Mouse (Mus musculus) embryonic facial prominence, embryonic 14.5 days (tissue): Measurements from ENCODE around the gene Dhrs3. TPM values are rescaled to one million over a fixed set of nuclear protein-coding genes. Genes with fewer than 3 reads are reported as not detected.

ENCODE experiments used
- ATAC-seq: fragments of 200-750 bp; cut with Nextera tagmentation; 2 replicates; pipeline ENCODE4 v1.8.0; 2017; ENCODE audit warnings: low read depth, moderate number of reproducible peaks, moderate TSS enrichment
- DNase-seq: peaks from one replicate; pipeline ENCODE4 v3.0.0-alpha.2; 2015; ENCODE audit warnings: low spot score
- H3K27ac ChIP-seq: fragments of 300-500 bp; sonication (generic); replicated peaks from 2 replicates; pipeline ENCODE4 v1.5.1; 2014; ENCODE audit warnings: low read depth, mild to moderate bottlenecking, low read length, moderate library complexity
- H3K27me3 ChIP-seq: fragments of 300-500 bp; sonication (generic); replicated peaks from 2 replicates; pipeline ENCODE4 v1.6.1; 2014; ENCODE audit warnings: low read length; ENCODE audit not compliant: control insufficient read depth, insufficient read depth
- H3K36me3 ChIP-seq: fragments of 300-500 bp; sonication (generic); 2 replicates; pipeline ENCODE4 v1.6.1; 2014; ENCODE audit warnings: low read length, mixed read lengths; ENCODE audit not compliant: control insufficient read depth, insufficient read depth
- H3K4me1 ChIP-seq: fragments of 300-500 bp; sonication (generic); 2 replicates; pipeline ENCODE4 v1.6.1; 2014; ENCODE audit warnings: antibody characterized with exemption, low read length; ENCODE audit not compliant: control insufficient read depth, insufficient read depth
- H3K4me2 ChIP-seq: fragments of 300-500 bp; sonication (generic); 2 replicates; pipeline ENCODE4 v1.6.1; 2014; ENCODE audit warnings: low read depth, mild to moderate bottlenecking, low read length, moderate library complexity, mixed read lengths
- H3K4me3 ChIP-seq: fragments of 300-500 bp; sonication (generic); 2 replicates; pipeline ENCODE4 v1.5.1; 2014; ENCODE audit warnings: low read depth, mild to moderate bottlenecking, low read length
- H3K9ac ChIP-seq: fragments of 300-500 bp; sonication (generic); 2 replicates; pipeline ENCODE4 v1.6.1; 2014; ENCODE audit warnings: low read depth, mild to moderate bottlenecking, low read length, moderate library complexity, mixed read lengths
- H3K9me3 ChIP-seq: fragments of 300-500 bp; sonication (generic); 2 replicates; pipeline ENCODE4 v1.6.1; 2016; ENCODE audit warnings: low read length; ENCODE audit not compliant: control insufficient read depth
- WGBS: fragments of 180-500 bp; shearing (Covaris S2); extraction: QIAGEN DNeasy Blood & Tissue Kit; methylation state at CpG from one replicate; pipeline ENCODE4 v1.1.7; 2014; 5-methylcytosine and 5-hydroxymethylcytosine counted together
- polyA plus RNA-seq: library from polyadenylated mRNA; unstranded; fragments of >200 nt; fragmentation: Nextera tagmentation; extraction: Ambion mirVana; gene quantifications from 2 replicates; pipeline ENCODE4 v1.2.1, GENCODE M21; 2014

The Dhrs3 gene
- polyA plus RNA-seq: 66.8 and 67.4 TPM in 2 replicates

DNA sequence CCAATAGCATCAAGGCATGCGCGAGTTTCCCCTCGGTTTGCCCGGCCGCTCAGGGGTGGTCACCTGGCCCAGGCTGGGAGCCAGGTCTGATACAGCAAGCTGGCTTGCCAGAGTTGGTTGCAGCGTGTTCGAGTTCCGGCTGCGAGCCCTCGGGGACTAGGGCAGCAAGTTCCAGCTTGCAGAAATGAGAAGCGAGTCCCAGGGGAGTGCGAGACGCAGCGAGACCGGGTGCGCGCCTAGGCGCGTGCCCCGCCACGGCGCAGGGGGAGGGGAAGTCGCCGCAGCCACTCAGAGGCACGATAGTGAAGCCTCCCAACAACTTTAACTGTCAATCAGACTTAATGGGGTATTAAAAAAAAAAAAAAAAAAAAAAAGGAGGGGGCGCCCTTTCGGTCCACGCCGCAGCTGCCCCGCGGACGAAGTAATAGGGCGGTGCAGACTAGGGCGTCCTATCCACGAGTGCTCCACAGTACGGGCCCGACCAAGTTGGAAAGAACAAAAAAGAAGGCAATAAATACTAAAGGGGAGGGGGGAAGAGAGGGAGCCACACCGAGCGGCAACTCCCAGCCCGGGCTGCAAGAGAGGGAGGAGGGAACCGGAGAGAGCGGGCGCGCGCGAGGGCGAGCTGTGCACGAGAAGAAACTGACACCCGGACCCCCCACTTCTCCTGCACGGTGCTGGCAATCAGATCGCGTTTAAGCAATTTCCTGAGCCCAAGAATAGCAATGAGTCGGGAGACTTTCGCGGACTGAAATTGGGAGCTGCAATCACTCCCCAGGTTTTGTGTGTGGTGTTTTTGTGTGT, at the start of gene Dhrs3:
Gene Dhrs3 (plus strand): TSS at position 695 of the 804 bp plus-strand sequence.
- H3K4me1 ChIP-seq: peaks cover 32% of the 10 kb centered on the region
- H3K9me3 ChIP-seq: no peaks in the 10 kb centered on the region
- WGBS: under 1% methylated on average over 55 of the region's 55 CpGs
- H3K36me3 ChIP-seq: no peaks in the 10 kb centered on the region
- H3K27ac ChIP-seq: peak within 1 kb of the TSS; percentile 80
- H3K9ac ChIP-seq: peak within 1 kb of the TSS; percentile 76
- H3K4me2 ChIP-seq: peak within 1 kb of the TSS; percentile 97
- ATAC-seq (peak; percentile 84), DNase-seq (peak; percentile 95)
- H3K27me3 ChIP-seq: no peaks in the 10 kb centered on the region; the same call in 1 of the 2 replicates
- peak within 1 kb of the TSS; percentile 64 for H3K4me3 ChIP-seq

DNA sequence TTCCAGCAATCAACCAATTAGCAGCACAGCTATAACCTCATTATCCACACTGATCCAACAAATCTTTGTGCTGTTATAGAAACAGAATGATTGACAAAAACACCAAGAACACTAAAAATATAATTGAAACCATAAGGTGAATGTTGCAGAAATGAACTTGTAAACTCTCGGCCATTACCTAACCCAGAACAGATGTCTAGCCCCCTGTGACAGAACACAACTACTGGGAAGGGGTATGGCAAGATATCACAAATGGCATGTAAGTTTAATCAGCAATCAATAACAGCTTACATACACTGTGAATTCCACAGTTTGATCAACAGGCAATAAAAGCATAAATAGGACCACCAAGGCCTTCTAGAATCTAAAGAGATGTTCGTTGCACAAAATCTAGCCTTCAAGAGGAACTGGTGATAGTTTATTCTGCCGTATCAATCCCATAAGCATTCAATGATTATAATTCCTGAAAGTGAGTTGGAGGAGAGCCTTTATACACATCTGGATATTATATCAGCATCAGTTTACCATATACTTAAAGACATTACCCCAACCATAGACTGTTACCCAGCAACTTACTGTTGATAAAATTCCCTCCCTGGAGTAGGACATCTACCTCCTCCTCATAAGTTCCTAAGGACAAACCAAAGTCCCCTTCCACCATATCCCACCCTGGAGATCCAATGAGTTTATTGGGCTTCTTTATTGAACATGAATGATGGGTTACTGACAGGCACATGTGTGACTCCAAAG, 30.7 kb upstream of the Dhrs3 start:
- Histone ChIP-seq H3K36me3 (no peaks in the 10 kb centered on the region), H3K4me1 (no peaks in the 10 kb centered on the region), H3K4me3 (no peak overlapping the region), H3K27me3 (no peaks in the 10 kb centered on the region), H3K9ac (no peak overlapping the region), H3K27ac (no peak overlapping the region), H3K4me2 (no peak overlapping the region), H3K9me3 (no peaks in the 10 kb centered on the region)
- 47% methylated on average over 3 of the region's 3 CpGs for WGBS
- DNase-seq (no peak), ATAC-seq (no peak)

DNA sequence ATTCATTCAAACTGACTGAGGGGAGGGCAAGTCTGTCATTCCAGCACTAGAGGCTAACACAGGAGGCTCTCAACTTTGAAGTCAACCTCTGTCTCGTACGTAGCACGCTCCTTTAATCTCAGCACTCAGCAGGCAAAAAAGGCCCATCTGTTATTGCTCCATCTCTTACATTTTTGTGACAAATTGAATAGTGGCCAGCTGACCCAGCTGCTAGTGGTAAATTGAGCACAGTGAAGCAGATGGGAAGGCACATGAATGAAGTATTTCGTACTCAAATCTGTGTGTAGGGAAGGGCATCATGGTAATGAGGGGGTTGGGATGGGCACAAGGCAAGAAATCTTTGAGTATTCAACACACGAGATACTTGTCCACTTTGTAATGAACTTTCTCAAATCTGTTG, 24.7 kb upstream of the Dhrs3 start:
- H3K27me3 ChIP-seq: no peaks in the 10 kb centered on the region
- H3K4me3 ChIP-seq: no peak overlapping the region
- no peak overlapping the region for H3K27ac ChIP-seq
- WGBS: 67% methylated on average over 5 of the region's 5 CpGs
- no peak overlapping the region for H3K4me2 ChIP-seq
- DNase-seq (no peak), ATAC-seq (no peak)
- H3K9me3 ChIP-seq: no peaks in the 10 kb centered on the region
- no peak overlapping the region for H3K9ac ChIP-seq
- H3K36me3 ChIP-seq: no peaks in the 10 kb centered on the region
- no peaks in the 10 kb centered on the region for H3K4me1 ChIP-seq

DNA sequence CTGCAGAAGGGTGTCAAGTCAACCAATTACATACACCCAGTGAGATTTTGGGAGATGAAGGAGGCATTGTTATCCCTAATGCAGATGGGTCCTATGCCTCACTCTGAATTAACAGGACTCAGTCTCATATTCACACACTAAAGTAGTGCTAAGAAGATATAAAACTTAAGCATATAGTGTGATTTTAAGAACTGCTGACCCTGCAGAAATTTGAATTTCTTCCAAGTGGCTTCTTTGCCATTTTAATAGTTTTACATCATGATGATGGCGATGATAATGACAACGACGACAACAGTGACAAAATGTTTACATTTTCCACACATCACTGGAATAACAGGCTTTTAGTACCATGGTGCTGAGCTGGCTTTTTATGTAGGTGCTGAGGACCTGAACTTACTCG, 24.0 kb upstream of the Dhrs3 start:
- H3K36me3 ChIP-seq: no peaks in the 10 kb centered on the region
- H3K27ac ChIP-seq: no peak overlapping the region
- no peaks in the 10 kb centered on the region for H3K9me3 ChIP-seq
- H3K27me3 ChIP-seq: no peaks in the 10 kb centered on the region
- no peak overlapping the region for H3K4me3 ChIP-seq
- no peak for ATAC-seq
- H3K9ac ChIP-seq: no peak overlapping the region
- H3K4me2 ChIP-seq: no peak overlapping the region
- DNase-seq: no peak
- H3K4me1 ChIP-seq: no peaks in the 10 kb centered on the region
- 72% methylated on average over 4 of the region's 4 CpGs for WGBS

DNA sequence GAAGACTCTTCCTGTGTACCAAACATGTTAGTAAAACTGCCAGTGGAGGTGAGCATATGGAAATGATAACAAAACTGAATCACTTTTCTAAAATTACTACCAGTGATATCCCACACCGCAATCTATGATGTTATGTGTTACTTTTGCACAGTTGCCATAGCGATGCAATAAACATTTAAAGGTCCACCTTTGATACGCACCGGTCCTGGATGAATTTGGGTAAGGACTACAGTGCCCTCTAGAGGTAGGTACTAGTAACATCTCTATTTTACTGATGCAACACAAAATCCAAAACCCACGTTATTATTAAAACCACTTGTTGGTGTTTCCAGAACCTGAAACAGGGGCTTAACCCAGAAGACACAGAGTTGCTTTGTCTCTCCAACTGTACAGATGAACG, 19.7 kb upstream of the Dhrs3 start:
- WGBS: 35% methylated on average over 6 of the region's 6 CpGs
- no peaks in the 10 kb centered on the region for H3K36me3 ChIP-seq
- no peak overlapping the region for H3K27ac ChIP-seq
- no peaks in the 10 kb centered on the region for H3K27me3 ChIP-seq
- DNase-seq: no peak
- H3K9ac ChIP-seq: no peak overlapping the region
- H3K4me1 ChIP-seq: no peaks in the 10 kb centered on the region
- H3K9me3 ChIP-seq: no peaks in the 10 kb centered on the region
- no peak for ATAC-seq
- no peak overlapping the region for H3K4me3 ChIP-seq
- H3K4me2 ChIP-seq: no peak overlapping the region

DNA sequence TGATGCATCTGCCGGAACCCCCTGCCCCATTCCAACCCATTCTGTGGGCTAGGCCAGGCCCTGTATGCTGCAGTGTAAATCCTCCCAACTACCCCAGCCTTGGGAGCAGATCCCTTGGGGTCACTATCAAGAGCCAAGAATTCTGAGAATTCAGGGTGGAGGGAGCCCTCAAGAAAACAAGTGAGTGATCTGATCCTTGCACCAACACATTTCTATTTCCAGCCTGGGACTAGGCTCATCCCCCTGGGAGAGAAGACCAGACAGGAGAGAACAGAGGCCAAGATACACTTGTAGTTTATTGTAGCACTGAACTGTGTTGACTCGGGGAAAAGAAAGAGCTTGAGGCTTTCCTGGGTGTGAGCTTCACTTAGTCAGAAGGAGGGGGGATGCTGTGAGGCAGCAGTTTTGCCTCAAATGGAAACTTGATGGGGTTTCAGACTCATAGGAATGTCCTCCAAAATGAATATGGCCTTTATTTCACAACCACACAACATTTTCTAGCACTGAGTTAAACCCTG, 17.0 kb upstream of the Dhrs3 start:
- DNase-seq (no peak), ATAC-seq (no peak)
- H3K36me3 ChIP-seq: no peaks in the 10 kb centered on the region
- no peaks in the 10 kb centered on the region for H3K9me3 ChIP-seq
- no peak overlapping the region for H3K4me3 ChIP-seq
- H3K27ac ChIP-seq: no peak overlapping the region
- no peaks in the 10 kb centered on the region for H3K4me1 ChIP-seq
- WGBS: 66% methylated on average over 2 of the region's 2 CpGs
- no peaks in the 10 kb centered on the region for H3K27me3 ChIP-seq
- H3K9ac ChIP-seq: no peak overlapping the region
- H3K4me2 ChIP-seq: no peak overlapping the region

DNA sequence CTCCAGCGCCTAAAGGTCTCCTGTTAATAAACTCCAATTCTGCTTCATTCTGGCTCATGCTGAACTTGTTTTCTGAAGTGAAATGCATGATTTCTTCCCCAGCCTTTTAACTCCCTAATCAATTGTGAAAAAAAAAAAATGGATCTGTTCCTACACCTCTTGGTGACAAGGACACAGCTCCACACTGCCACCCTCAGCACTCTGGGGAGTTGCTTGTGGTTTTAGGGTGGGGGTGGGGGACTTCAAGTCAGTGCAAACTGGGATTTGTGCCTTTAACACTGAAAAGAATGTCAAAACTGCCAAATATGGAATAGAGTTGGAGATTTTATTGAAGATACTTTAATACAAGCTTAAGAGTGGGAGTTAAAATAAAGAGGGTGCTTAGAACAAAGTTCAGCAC, 13.1 kb upstream of the Dhrs3 start:
- H3K4me3 ChIP-seq: no peak overlapping the region
- H3K4me1 ChIP-seq: no peaks in the 10 kb centered on the region
- H3K27ac ChIP-seq: no peak overlapping the region
- DNase-seq (no peak), ATAC-seq (no peak)
- H3K27me3 ChIP-seq: no peaks in the 10 kb centered on the region
- H3K36me3 ChIP-seq: no peaks in the 10 kb centered on the region
- H3K9ac ChIP-seq: no peak overlapping the region
- no peaks in the 10 kb centered on the region for H3K9me3 ChIP-seq
- no peak overlapping the region for H3K4me2 ChIP-seq
- WGBS: 58% methylated on average over 1 of the region's 1 CpGs

DNA sequence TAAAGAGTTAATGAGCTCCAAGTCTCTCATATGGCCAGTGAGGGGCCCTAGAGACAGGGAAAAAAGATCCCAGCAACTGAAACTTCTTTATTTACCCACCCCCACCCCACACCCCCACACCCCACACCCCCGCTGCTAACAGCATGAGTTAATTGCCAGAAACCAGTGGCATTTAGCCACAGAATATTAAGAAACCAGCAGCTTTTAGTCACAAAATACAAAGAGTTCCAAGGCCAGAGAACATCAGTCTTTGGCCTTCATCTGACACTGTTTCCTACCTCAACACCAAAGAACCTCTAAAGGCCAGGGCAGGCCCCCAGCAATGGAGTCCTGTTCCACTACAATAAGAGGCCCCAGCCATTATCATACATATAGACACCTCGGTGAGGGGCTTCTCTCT, 11.3 kb upstream of the Dhrs3 start:
- WGBS: 84% methylated on average over 2 of the region's 2 CpGs
- Histone ChIP-seq H3K4me2 (no peak overlapping the region), H3K9me3 (no peaks in the 10 kb centered on the region)

More for the DNA sequence above, 11.3 kb upstream of the Dhrs3 start:
- Histone ChIP-seq H3K9ac (no peak overlapping the region), H3K4me3 (no peak overlapping the region), H3K4me1 (no peaks in the 10 kb centered on the region), H3K27ac (no peak overlapping the region), H3K27me3 (no peaks in the 10 kb centered on the region), H3K36me3 (no peaks in the 10 kb centered on the region)
- DNase-seq: no peak
- ATAC-seq: no peak
